Mouse (Mus musculus) testis, adult 2 months (tissue): ENCODE data around the gene Polr2a.

ENCODE experiments used
- CTCF ChIP-seq: fragments of 200-500 bp; IDR thresholded peaks from 2 replicates; pipeline ENCODE4 v1.5.1; 2012; ENCODE audit warnings: low read depth, mild to moderate bottlenecking, inconsistent platforms, low read length, moderate library complexity; ENCODE audit not compliant: control insufficient read depth, insufficient read depth, insufficient replicate concordance
- POLR2A ChIP-seq: fragments of 200-500 bp; IDR thresholded peaks from 2 replicates; pipeline ENCODE4 v1.6.1; 2012; ENCODE audit warnings: low read depth, mild to moderate bottlenecking, inconsistent platforms, low read length, moderate library complexity; ENCODE audit not compliant: control insufficient read depth

DNA sequence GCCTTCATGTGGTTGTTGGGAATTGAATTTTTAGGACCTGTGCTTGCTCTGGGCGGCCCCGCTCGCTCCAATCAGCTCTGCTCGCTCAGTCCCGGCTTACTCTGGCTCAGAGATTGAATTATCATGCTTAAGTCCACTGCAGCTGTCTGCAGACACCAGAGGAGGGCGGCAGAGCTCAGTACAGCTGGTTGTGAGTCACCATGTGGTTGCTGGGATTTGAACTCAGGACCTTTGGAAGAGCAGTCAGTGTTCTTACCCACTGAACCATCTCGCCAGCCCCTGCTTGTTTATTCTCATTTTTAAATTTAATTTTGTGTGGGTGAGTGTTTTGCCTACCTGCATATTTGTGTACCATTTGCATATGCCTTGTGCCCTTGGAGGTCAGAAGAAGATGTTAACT lies 5.1 kb upstream of the Polr2a start:
- TF ChIP-seq POLR2A (no peak), CTCF (peak; percentile 14; the same call in 1 of the 2 replicates)
